Comparison of ENCODE assay signal across 8 mouse cellular contexts in genomic region chr6:41605061-41605793, GRCm38 (mm10). TPM values are rescaled to one million over a fixed set of nuclear protein-coding genes. Genes with fewer than 3 reads are reported as not detected.
DNase-seq lines count a peak whose midpoint lies in the region; ATAC-seq and TF ChIP-seq lines count a peak whose summit lies in the region.

Gene Ephb6, plus strand, starts transcription at chr6:41605482.

- no peaks in the 10 kb centered on the region for H3K9me3 ChIP-seq in embryonic facial prominence, embryonic 15.5 days (replicated peaks)
- H3K9me3 ChIP-seq in heart, embryonic 13.5 days = no peaks in the 10 kb centered on the region
- H3K9me3 ChIP-seq in kidney, postnatal 0 days (replicated peaks; ENCODE audit: low read length) = no peaks in the 10 kb centered on the region
- no peaks in the 10 kb centered on the region for H3K9me3 ChIP-seq in liver, embryonic 16.5 days (replicated peaks; ENCODE audit: control insufficient read depth, low read length)
- no peaks in the 10 kb centered on the region for H3K9me3 ChIP-seq in neural tube, embryonic 12.5 days

- TF ChIP-seq CTCF in kidney, postnatal 0 days (IDR thresholded peaks at IDR 0.05; ENCODE audit: low read depth) = peak; percentile 26; the same call in 1 of the 2 replicates

- peak; percentile 85 for DNase-seq in 3134 (ENCODE audit: extremely low read depth, insufficient read length, low spot score)
- peak; percentile 93 for DNase-seq in kidney, postnatal 0 days (ENCODE audit: low spot score)
- DNase-seq in telencephalon, adult 2 months (ENCODE audit: low read depth, low spot score) = peak; percentile 65

- peak within 1 kb of the TSS; percentile 84 for H3K4me2 ChIP-seq in embryonic facial prominence, embryonic 15.5 days (replicated peaks)
- H3K4me2 ChIP-seq in heart, embryonic 13.5 days = peak within 1 kb of the TSS; percentile 94
- H3K4me2 ChIP-seq in kidney, postnatal 0 days (ENCODE audit: low read length) = peak within 1 kb of the TSS; percentile 97
- H3K4me2 ChIP-seq in liver, embryonic 16.5 days (ENCODE audit: low read depth, low read length) = peak within 1 kb of the TSS; percentile 81
- peak within 1 kb of the TSS; percentile 86 for H3K4me2 ChIP-seq in neural tube, embryonic 12.5 days (replicated peaks)

- no peaks in the 10 kb centered on the region for H3K36me3 ChIP-seq in embryonic facial prominence, embryonic 15.5 days
- no peaks in the 10 kb centered on the region for H3K36me3 ChIP-seq in heart, embryonic 13.5 days
- no peaks in the 10 kb centered on the region for H3K36me3 ChIP-seq in kidney, postnatal 0 days (ENCODE audit: insufficient read depth, low read length)
- H3K36me3 ChIP-seq in liver, embryonic 16.5 days (ENCODE audit: control insufficient read depth, insufficient read depth) = no peaks in the 10 kb centered on the region
- H3K36me3 ChIP-seq in neural tube, embryonic 12.5 days = no peaks in the 10 kb centered on the region

- ATAC-seq in activated CD4-positive, CD25-positive, alpha-beta regulatory T cell, adult 4 months = peak; percentile 84
- peak; percentile 92 for ATAC-seq in embryonic facial prominence, embryonic 15.5 days (ENCODE audit: insufficient number of reproducible peaks, low FRiP score, low TSS enrichment, low read depth)
- peak; percentile 89 for ATAC-seq in heart, embryonic 13.5 days (ENCODE audit: extremely low read depth, insufficient number of reproducible peaks, low FRiP score, low TSS enrichment)
- ATAC-seq in kidney, postnatal 0 days (replicated peaks; ENCODE audit: low FRiP score, low read depth) = peak; percentile 93
- ATAC-seq in liver, embryonic 16.5 days (ENCODE audit: low read depth) = peak; percentile 86
- ATAC-seq in neural tube, embryonic 12.5 days (ENCODE audit: low FRiP score, low read depth) = peak; percentile 94

- H3K4me3 ChIP-seq in embryonic facial prominence, embryonic 15.5 days (replicated peaks) = peak within 1 kb of the TSS; percentile 76
- H3K4me3 ChIP-seq in heart, embryonic 13.5 days = peak within 1 kb of the TSS; percentile 74
- peak within 1 kb of the TSS; percentile 61 for H3K4me3 ChIP-seq in kidney, postnatal 0 days (replicated peaks; ENCODE audit: low read depth, low read length)
- H3K4me3 ChIP-seq in liver, embryonic 16.5 days (ENCODE audit: low read depth, low read length) = peak within 1 kb of the TSS; percentile 68
- H3K4me3 ChIP-seq in neural tube, embryonic 12.5 days = peak within 1 kb of the TSS; percentile 65

- WGBS in embryonic facial prominence, embryonic 15.5 days = under 1% methylated on average over 68 of the region's 68 CpGs
- WGBS in heart, embryonic 13.5 days = under 1% methylated on average over 67 of the region's 68 CpGs
- under 1% methylated on average over 68 of the region's 68 CpGs for WGBS in kidney, postnatal 0 days
- WGBS in liver, embryonic 16.5 days (ENCODE audit: insufficient replicate concordance) = under 1% methylated on average over 66 of the region's 68 CpGs
- WGBS in neural tube, embryonic 12.5 days = under 1% methylated on average over 64 of the region's 68 CpGs

- no peaks in the 10 kb centered on the region for H3K27me3 ChIP-seq in embryonic facial prominence, embryonic 15.5 days
- H3K27me3 ChIP-seq in heart, embryonic 13.5 days (replicated peaks) = peaks cover 19% of the 10 kb centered on the region
- no peaks in the 10 kb centered on the region for H3K27me3 ChIP-seq in kidney, postnatal 0 days (ENCODE audit: insufficient read depth, low read length)
- H3K27me3 ChIP-seq in liver, embryonic 16.5 days (ENCODE audit: control insufficient read depth, insufficient read depth, low read depth, low read length) = peaks cover 10% of the 10 kb centered on the region
- H3K27me3 ChIP-seq in neural tube, embryonic 12.5 days (replicated peaks) = no peaks in the 10 kb centered on the region

- peak within 1 kb of the TSS; percentile 91 for H3K27ac ChIP-seq in embryonic facial prominence, embryonic 15.5 days (replicated peaks)
- peak within 1 kb of the TSS; percentile 66 for H3K27ac ChIP-seq in heart, embryonic 13.5 days (replicated peaks)
- peak within 1 kb of the TSS; percentile 82 for H3K27ac ChIP-seq in kidney, postnatal 0 days
- no peak within 1 kb of the TSS for H3K27ac ChIP-seq in liver, embryonic 16.5 days (ENCODE audit: low read length)
- H3K27ac ChIP-seq in neural tube, embryonic 12.5 days = peak within 1 kb of the TSS; percentile 66; the same call in 1 of the 2 replicates

- peaks cover 7% of the 10 kb centered on the region for H3K4me1 ChIP-seq in embryonic facial prominence, embryonic 15.5 days
- peaks cover 4% of the 10 kb centered on the region for H3K4me1 ChIP-seq in heart, embryonic 13.5 days
- H3K4me1 ChIP-seq in kidney, postnatal 0 days (replicated peaks; ENCODE audit: insufficient read depth, low read length) = 0 out of 2 replicates have a peak, but pooled peaks cover 3% of the 10 kb centered on the region
- peaks cover 4% of the 10 kb centered on the region; the same call in 1 of the 2 replicates for H3K4me1 ChIP-seq in liver, embryonic 16.5 days (ENCODE audit: control insufficient read depth, low read depth, low read length)
- peaks cover 6% of the 10 kb centered on the region; the same call in 1 of the 2 replicates for H3K4me1 ChIP-seq in neural tube, embryonic 12.5 days

- peak within 1 kb of the TSS; percentile 78 for H3K9ac ChIP-seq in embryonic facial prominence, embryonic 15.5 days
- H3K9ac ChIP-seq in heart, embryonic 13.5 days = peak within 1 kb of the TSS; percentile 80
- H3K9ac ChIP-seq in kidney, postnatal 0 days (ENCODE audit: low read depth, low read length) = peak within 1 kb of the TSS; percentile 73
- H3K9ac ChIP-seq in liver, embryonic 16.5 days (ENCODE audit: low read depth, low read length) = peak within 1 kb of the TSS; percentile 47
- H3K9ac ChIP-seq in neural tube, embryonic 12.5 days = peak within 1 kb of the TSS; percentile 77

RNA-seq across cellular contexts. Expression of gene Ephb6, which starts in this region (rescaled TPM):
- 10 to 100 TPM in 1 of 2 experiments, 1 to 10 TPM in 1; 7.8 to 10.6 TPM for polyA plus RNA-seq in activated CD4-positive, CD25-positive, alpha-beta regulatory T cell, adult 4 months (2017; shearing (Covaris generic))
- 27.4 and 28.4 TPM in 2 replicates for polyA plus RNA-seq in embryonic facial prominence, embryonic 15.5 days (2015; fragmentation: Nextera tagmentation; extraction: Ambion mirVana)
- polyA plus RNA-seq in heart, embryonic 13.5 days (2015; fragmentation: Nextera tagmentation; extraction: Ambion mirVana) = 3.5 and 5.3 TPM in 2 replicates
- 11.8 and 11.9 TPM in 2 replicates for polyA plus RNA-seq in kidney, postnatal 0 days (2015; fragmentation: Nextera tagmentation; extraction: Ambion mirVana)
- 0.65 and 0.92 TPM in 2 replicates for polyA plus RNA-seq in liver, embryonic 16.5 days (2015; fragmentation: Nextera tagmentation; extraction: Ambion mirVana)
- 22.7 and 23.6 TPM in 2 replicates for polyA plus RNA-seq in neural tube, embryonic 12.5 days (2016; fragmentation: Nextera tagmentation; extraction: Ambion mirVana)

Comparison
In these comparisons a context has a peak if more than half of its experiments do, and no peak if none do; other contexts are left out.
1. Peak in ATAC-seq, H3K4me3 ChIP-seq, H3K9ac ChIP-seq and H3K4me2 ChIP-seq in liver, embryonic 16.5 days; RNA of the gene not detected or under 1 TPM.